Mouse (Mus musculus) layer of hippocampus, postnatal 10 days (tissue): ENCODE measurements around the gene Plin3. TPM values are rescaled to one million over a fixed set of nuclear protein-coding genes. Genes with fewer than 3 reads are reported as not detected.
"Not testable (repeated sequence)": the region's sequence is repeated elsewhere in the genome, so short reads cannot be mapped to it uniquely, and the experiment has no call there.

Experiments
- DNase-seq, 2 experiments: peaks; one replicate each; pipeline ENCODE4 v3.0.0; 2021; ENCODE audit warnings: low spot score in 2 of 2
- total RNA-seq, 2 experiments: library from RNA; stranded (reverse); gene quantifications; 2 replicates each; pipeline ENCODE4 v1.2.3; 2021

Gene Plin3
- total RNA-seq, 2 experiments from 2014 or later = 5.7 to 7.3 TPM

- DNase-seq = peak; percentile 58 to 69
Observed at GRCm38 (mm10) chr17:56276643-56277566, 15.8 kb downstream of the Plin3 start, which contains the start of gene Ticam1. Ticam1 (minus strand) TSS chr17:56276786.

- DNase-seq = no peak
Observed at GRCm38 (mm10) chr17:56275842-56276480, 16.7 kb downstream of the Plin3 start.

GRCm38 (mm10) chr17:56273986-56274385 lies 18.7 kb downstream of the Plin3 start:
- no peak for DNase-seq

GRCm38 (mm10) chr17:56273482-56273881 lies 19.2 kb downstream of the Plin3 start:
- no peak for DNase-seq

GRCm38 (mm10) chr17:56272644-56273043 lies 20.0 kb downstream of the Plin3 start:
- no peak for DNase-seq

- DNase-seq = no peak
Observed at GRCm38 (mm10) chr17:56271609-56272253, 20.9 kb downstream of the Plin3 start.

GRCm38 (mm10) chr17:56269741-56270140 lies 22.9 kb downstream of the Plin3 start:
- no peak for DNase-seq

- DNase-seq = peak; percentile 49 to 58
Observed at GRCm38 (mm10) chr17:56269153-56269630, 23.5 kb downstream of the Plin3 start.

GRCm38 (mm10) chr17:56266271-56266670 lies 26.4 kb downstream of the Plin3 start:
- DNase-seq = no peak

- no peak for DNase-seq
Observed at GRCm38 (mm10) chr17:56265869-56266268, 26.8 kb downstream of the Plin3 start.

- DNase-seq = no peak
Observed at GRCm38 (mm10) chr17:56265011-56265410, 27.7 kb downstream of the Plin3 start.

GRCm38 (mm10) chr17:56264020-56264419 lies 28.7 kb downstream of the Plin3 start:
- DNase-seq = peak; percentile 81 to 83

- DNase-seq = no peak
Observed at GRCm38 (mm10) chr17:56262645-56263094, 30.0 kb downstream of the Plin3 start.

- DNase-seq = no peak
Observed at GRCm38 (mm10) chr17:56261166-56261565, 31.5 kb downstream of the Plin3 start.

- no peak for DNase-seq
Observed at GRCm38 (mm10) chr17:56259301-56260037, 33.2 kb downstream of the Plin3 start.

GRCm38 (mm10) chr17:56258812-56259211 lies 33.9 kb downstream of the Plin3 start:
- DNase-seq = not testable (repeated sequence)

GRCm38 (mm10) chr17:56258269-56258668 lies 34.4 kb downstream of the Plin3 start:
- not testable (repeated sequence) for DNase-seq

- DNase-seq = no peak
Observed at GRCm38 (mm10) chr17:56257181-56257894, 35.3 kb downstream of the Plin3 start.

- peak; percentile 88 to 92 for DNase-seq
Observed at GRCm38 (mm10) chr17:56256239-56256881, 36.3 kb downstream of the Plin3 start, which contains the start of gene Fem1a. Fem1a (plus strand) TSS chr17:56256810.
